Mouse (Mus musculus) megakaryocyte, embryonic 14.5 days (primary cell): ENCODE data around the gene Rap1a. TPM values are rescaled to one million over a fixed set of nuclear protein-coding genes. Genes with fewer than 3 reads are reported as not detected.
A peak's percentile ranks its signal among the peaks of the same experiment; 100 is the strongest.

Source experiments
- H3K27me3 ChIP-seq: replicated peaks from 2 replicates; pipeline ENCODE3; 2012; ENCODE audit warnings: inconsistent platforms
- H3K36me3 ChIP-seq: replicated peaks from 2 replicates; pipeline ENCODE3; 2012; ENCODE audit warnings: low read length, inconsistent platforms, mixed read lengths
- H3K4me1 ChIP-seq: 2 replicates; pipeline ENCODE4 v1.6.1; 2012; ENCODE audit warnings: inconsistent platforms
- H3K4me3 ChIP-seq: replicated peaks from 2 replicates; pipeline ENCODE3; 2012; ENCODE audit warnings: moderate library complexity, mild to moderate bottlenecking, inconsistent platforms
- H3K9me3 ChIP-seq: 2 replicates; pipeline ENCODE4 v1.6.1; 2012; ENCODE audit warnings: inconsistent platforms
- FLI1 ChIP-seq: IDR thresholded peaks from 2 replicates; pipeline ENCODE4 v1.6.1; 2012; ENCODE audit warnings: low read length, inconsistent platforms, mixed read lengths
- GATA1 ChIP-seq: IDR thresholded peaks from 3 replicates; pipeline ENCODE4 v1.6.1; 2012; ENCODE audit warnings: mixed read lengths, low read length, inconsistent platforms, borderline replicate concordance
- polyA plus RNA-seq: library from polyadenylated mRNA; stranded (reverse); fragments of >175 nt; gene quantifications from 2 replicates; pipeline ENCODE4 v1.2.3, GENCODE M21; 2012; ENCODE audit warnings: low replicate concordance; ENCODE audit not compliant: insufficient read depth

Gene Rap1a
- polyA plus RNA-seq, 1 experiment = 38.3 TPM

DNA sequence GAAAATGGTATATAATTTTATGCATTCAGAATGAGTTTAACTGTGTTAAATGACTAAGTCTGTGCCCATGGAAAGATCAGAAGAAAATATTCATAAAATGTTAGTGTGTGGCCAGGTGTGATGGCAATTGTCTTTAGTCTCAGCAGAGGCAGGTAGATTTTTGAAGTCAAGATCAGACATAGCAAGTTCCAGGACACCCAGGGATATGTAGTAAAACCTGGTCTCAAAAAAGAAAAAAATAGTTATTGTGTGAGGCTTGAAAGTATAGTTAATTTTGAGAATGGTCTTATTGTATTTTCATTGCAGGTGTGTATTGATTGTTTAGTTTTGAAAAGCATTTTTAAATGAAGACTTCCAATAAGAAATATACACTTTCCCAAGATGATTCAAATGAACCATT, 22.5 kb upstream of the Rap1a start:
- Histone ChIP-seq H3K9me3 (no peaks in the 10 kb centered on the region), H3K4me3 (no peak overlapping the region), H3K27me3 (no peaks in the 10 kb centered on the region), H3K4me1 (peaks cover 74% of the 10 kb centered on the region), H3K36me3 (no peaks in the 10 kb centered on the region)
- TF ChIP-seq GATA1 (no peak), FLI1 (no peak)

DNA sequence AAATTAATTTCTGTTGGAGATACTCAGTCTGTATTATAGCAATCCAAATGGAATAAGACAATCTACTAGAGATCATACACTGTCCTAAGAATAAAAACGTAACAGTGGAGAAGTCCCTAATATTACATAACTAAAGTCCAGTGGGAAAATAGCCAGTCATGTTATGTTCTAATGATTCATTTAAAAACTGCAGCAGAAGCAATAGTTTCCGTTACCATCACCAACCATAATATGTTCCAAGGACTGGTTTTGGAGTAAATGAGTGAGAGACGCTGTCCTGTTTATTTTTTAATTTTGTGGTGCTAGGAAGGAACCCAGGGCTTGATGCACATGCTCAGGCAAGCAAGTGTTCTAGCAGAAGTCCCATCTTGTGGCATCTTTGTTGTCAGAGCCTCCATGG, 20.4 kb upstream of the Rap1a start:
- Histone ChIP-seq H3K36me3 (no peaks in the 10 kb centered on the region), H3K4me1 (peaks cover 93% of the 10 kb centered on the region), H3K4me3 (no peak overlapping the region), H3K27me3 (no peaks in the 10 kb centered on the region), H3K9me3 (no peaks in the 10 kb centered on the region)
- TF ChIP-seq GATA1 (no peak), FLI1 (no peak)

DNA sequence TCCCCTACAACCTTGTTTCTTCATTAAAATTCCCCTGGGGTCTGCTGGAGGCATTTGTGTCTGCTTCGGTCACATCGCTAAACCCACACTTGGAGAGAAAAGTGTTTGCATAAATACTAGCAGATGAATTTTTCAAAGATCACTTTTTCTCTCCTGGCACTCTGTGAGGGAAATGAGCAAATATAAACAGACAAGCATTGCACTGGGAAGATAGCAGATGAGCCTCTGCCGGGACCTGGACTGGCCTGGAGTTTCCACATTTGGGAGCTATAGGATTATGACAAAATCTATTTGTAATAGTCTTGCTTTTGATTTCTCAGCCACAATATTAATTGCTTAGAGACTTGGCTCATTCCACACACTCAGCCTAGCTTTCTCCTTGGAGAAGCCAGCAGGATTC, 19.1 kb upstream of the Rap1a start:
- no peak overlapping the region for H3K4me3 ChIP-seq
- no peaks in the 10 kb centered on the region for H3K9me3 ChIP-seq
- peaks cover 93% of the 10 kb centered on the region for H3K4me1 ChIP-seq
- no peak for TF ChIP-seq FLI1
- no peak for TF ChIP-seq GATA1
- no peaks in the 10 kb centered on the region for H3K36me3 ChIP-seq
- no peaks in the 10 kb centered on the region for H3K27me3 ChIP-seq

DNA sequence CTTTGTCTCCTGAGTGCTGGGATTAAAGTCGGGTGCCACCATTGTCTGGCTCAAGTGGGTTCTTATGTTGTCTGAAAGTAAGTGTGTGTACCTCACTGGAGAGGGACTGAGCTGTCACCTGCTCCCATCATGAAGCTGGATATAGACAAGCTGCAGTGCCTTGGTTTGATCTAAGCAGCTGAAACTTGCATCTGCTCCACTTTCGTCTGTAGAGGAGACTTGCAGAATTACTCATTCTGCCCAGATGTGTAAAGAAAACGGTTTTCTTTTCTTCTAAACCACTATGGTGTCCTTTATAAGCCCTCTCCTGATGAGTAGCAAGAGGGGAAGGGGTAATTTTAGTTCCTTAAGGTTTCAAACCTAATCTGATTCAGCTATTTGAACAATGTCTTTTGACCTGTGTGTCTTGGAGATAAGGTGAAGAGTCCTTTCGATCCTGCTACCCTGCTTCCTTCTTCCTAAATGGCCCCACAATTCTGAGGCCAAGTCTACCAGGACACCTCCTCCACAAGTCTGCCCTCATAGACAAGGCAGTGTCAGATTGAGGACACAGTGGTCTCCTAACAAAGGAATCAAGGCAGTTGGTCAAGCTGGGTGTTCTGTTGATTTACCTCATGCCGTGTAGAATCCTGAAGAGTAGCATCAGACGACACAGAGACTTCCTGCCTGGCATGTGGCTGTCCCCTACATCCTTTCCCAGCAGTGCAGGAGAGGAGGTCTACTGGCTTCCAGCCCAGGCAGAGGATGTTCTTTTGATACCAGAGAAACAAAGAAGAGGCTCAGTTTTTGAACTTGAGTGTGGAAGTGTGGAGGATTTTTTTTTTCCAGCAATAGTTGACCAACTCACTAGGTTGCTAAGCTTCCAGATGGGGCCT, 17.2 kb upstream of the Rap1a start:
- no peaks in the 10 kb centered on the region for H3K27me3 ChIP-seq

DNA sequence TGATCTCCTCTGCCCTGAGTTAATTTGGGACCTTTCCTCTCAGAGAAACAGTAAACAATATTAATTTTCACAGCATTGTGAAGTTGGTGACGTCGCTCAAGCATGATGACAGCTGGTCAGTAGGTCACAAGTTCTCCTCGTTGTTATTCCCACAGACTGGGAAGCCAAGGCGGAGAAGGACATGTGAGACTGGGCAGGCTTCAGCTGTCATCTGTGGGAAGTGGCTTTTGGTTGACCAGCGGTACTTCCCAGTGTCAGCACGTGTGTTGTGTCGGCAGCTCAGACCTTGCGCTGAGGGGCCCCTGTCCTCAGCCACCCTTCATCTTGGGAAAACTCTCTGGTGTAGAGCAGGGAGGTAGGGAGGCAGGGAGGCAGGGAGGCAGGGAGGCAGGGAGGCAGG, 15.0 kb upstream of the Rap1a start:
- TF ChIP-seq FLI1 (no peak), GATA1 (no peak)
- peak overlapping the region; percentile 80 for H3K4me3 ChIP-seq
- no peaks in the 10 kb centered on the region for H3K36me3 ChIP-seq
- H3K27me3 ChIP-seq = no peaks in the 10 kb centered on the region
- peaks cover 100% of the 10 kb centered on the region for H3K4me1 ChIP-seq
- no peaks in the 10 kb centered on the region for H3K9me3 ChIP-seq

More for the DNA sequence above, 17.2 kb upstream of the Rap1a start:
- Histone ChIP-seq H3K9me3 (no peaks in the 10 kb centered on the region), H3K4me1 (peaks cover 95% of the 10 kb centered on the region), H3K4me3 (peak overlapping the region; percentile 67), H3K36me3 (no peaks in the 10 kb centered on the region)
- no peak for TF ChIP-seq FLI1
- TF ChIP-seq GATA1 = no peak

DNA sequence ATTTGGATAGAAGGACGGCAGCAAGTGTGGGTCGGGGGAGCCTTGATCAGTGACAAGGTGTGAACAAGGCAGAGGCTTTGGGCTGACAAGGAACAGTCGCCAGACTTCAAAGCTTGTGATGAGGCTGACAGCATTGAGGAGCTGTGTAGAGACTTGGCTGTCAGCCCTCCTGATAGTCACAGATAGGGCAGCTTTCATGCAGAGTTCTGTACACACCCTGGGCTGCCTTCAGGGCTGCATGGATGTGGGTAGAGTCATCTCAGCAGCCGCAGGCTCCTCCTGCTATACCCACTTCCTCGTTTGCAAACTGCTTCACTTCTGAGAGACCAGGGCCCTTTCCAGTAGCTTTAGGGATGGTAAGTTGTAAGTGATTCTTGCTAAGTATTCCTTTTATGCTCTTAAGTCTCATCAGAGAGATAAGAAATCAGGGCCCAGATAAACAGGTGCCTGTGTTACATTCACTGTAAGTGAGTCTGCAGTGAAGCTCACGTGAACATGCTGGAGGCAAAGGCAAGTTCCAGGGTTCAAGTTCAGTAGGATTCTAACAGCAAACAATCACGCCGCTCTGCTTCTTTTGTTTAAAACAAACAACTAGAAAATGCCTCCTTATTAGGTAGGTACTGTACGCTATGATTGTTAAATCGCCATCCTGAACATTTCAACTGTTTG, 14.2 kb upstream of the Rap1a start:
- Histone ChIP-seq H3K4me1 (peaks cover 95% of the 10 kb centered on the region), H3K9me3 (no peaks in the 10 kb centered on the region)
- no peak for TF ChIP-seq FLI1
- TF ChIP-seq GATA1 = no peak

DNA sequence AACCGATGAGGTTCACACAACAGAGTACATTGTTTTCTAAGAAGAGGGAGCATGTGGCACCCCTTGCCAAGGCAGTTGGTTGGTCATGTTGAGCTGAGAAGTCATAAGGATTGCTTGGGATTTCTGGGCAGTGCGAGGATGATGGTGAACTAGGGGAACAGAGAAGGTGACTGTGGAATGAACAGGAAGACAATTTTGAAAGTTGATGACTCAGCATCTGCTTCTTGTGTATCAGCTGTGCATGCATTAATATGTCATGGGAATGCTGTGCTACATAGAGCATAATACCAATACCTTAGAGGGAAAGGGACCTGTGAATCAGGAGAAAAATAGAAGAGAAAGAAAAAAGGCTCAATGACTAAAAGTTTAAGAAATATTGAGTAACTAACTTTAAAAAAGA, 10.0 kb upstream of the Rap1a start:
- Histone ChIP-seq H3K4me1 (peaks cover 94% of the 10 kb centered on the region), H3K4me3 (peak overlapping the region; percentile 28), H3K36me3 (no peaks in the 10 kb centered on the region), H3K9me3 (no peaks in the 10 kb centered on the region), H3K27me3 (no peaks in the 10 kb centered on the region)
- no peak for TF ChIP-seq FLI1
- TF ChIP-seq GATA1 = no peak

More for the DNA sequence above, 14.2 kb upstream of the Rap1a start:
- no peaks in the 10 kb centered on the region for H3K36me3 ChIP-seq
- H3K27me3 ChIP-seq = no peaks in the 10 kb centered on the region
- H3K4me3 ChIP-seq = peak overlapping the region; percentile 66

DNA sequence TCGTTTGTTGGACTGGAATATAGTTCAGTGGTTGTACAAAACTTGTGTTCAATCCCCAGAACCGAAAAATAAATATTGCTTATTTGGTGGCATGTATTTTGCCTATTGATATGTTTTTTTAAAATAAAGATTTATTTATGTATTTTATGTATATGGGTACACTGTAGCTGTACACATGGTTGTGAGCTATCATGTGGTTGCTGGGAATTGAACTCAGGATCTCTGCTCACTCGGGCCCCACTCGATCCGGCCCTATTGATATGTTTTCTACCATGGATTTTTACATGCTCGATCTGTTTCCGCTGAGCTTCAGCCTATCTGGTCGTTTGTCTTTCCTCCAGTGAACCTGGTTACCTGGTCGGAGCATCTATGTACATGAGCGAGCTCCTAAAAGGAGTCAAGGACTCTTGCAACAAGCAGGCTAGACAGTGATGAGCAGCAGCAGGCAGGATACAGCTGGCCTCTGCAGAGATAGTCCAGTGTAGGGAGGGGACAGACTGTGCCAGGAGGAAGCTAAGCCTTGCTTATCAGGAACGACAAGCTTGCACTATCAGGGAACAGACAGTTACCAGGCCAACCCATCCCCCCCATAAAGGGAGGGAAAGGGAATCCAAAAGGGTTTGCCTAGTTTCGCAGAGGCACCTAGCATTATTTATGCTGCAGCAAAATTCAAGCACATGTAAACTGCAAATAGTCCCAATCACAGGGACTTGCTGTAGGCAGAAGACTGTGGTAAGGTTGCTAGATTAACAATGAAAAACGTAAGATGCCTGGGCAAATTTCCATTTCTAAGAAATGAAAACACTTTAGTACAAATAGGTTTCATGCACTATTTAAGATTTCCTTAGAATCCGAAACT, 7.3 kb upstream of the Rap1a start:
- TF ChIP-seq FLI1 = peak; percentile 36; the same call in 1 of the 2 replicates
- peak; percentile 94; the same call in 2 of the 3 replicates for TF ChIP-seq GATA1
- Histone ChIP-seq H3K4me3 (peak overlapping the region; percentile 89), H3K4me1 (peaks cover 92% of the 10 kb centered on the region), H3K9me3 (no peaks in the 10 kb centered on the region), H3K27me3 (no peaks in the 10 kb centered on the region), H3K36me3 (no peaks in the 10 kb centered on the region)

DNA sequence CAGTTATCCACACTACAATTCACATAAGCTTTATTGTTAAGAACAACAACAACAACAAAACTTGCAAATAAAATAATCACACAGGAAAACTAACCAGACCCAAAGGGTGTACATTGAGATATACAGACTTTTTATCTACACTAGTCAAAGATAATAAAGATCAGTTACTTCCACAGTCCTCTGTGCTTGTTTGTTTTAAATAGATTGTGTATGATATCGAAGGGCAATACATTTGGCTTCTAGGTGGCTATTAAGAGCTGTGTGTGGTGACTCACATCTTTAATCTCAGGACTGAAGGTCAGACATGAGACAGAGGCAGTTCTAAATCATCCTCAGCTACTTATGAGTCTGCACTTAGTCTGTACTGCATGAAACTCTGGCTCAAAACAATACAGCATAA, 6.5 kb upstream of the Rap1a start:
- TF ChIP-seq FLI1 = no peak
- no peak for TF ChIP-seq GATA1
- no peaks in the 10 kb centered on the region for H3K36me3 ChIP-seq
- no peaks in the 10 kb centered on the region for H3K9me3 ChIP-seq
- H3K4me3 ChIP-seq = peak overlapping the region; percentile 7
- no peaks in the 10 kb centered on the region for H3K27me3 ChIP-seq
- H3K4me1 ChIP-seq = peaks cover 92% of the 10 kb centered on the region

DNA sequence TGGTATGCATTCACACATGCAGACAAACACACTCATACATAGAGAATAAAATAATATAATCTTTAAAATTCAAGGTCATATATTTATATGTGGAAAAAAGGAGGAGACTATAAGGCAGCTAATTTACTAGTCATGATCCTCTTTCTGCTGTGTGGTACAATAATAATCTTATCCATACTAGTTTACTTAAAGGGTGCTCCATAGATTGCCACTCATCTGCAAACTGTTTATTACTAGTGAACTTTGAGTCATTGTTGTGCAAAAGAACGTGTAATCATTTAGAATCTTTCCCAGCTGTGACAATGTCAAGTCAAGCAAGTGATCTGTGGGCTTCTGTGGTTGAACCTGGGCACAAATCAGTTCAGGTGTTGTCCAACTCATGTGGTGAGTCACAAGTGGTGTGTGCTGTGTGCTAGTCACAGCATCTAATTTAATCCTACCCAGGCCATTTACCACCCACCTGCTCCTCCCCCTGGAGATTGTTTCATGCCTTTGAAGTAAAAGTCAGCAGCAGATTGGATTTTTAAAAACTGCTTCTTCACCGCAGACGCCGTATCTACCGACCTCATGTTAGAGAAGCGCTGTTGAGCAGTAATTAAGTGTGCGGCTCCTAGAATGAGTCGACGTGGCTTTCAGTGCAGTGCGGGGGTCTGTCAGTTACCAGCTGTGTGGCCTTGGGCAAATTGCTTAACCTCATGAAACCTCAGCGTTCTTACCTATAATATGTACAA, 5.5 kb upstream of the Rap1a start:
- no peaks in the 10 kb centered on the region for H3K9me3 ChIP-seq
- peaks cover 92% of the 10 kb centered on the region for H3K4me1 ChIP-seq
- H3K27me3 ChIP-seq = no peaks in the 10 kb centered on the region
- no peaks in the 10 kb centered on the region for H3K36me3 ChIP-seq
- TF ChIP-seq FLI1 (no peak), GATA1 (no peak)
- H3K4me3 ChIP-seq = no peak overlapping the region
